Mouse (Mus musculus) heart, adult 8-10 months (tissue): ENCODE results near the gene Gtf3c5. TPM values are rescaled to one million over a fixed set of nuclear protein-coding genes. Genes with fewer than 3 reads are reported as not detected.
A peak's percentile ranks its signal among the peaks of the same experiment; 100 is the strongest.

Experiments
- DNase-seq: peaks from one replicate; pipeline ENCODE4 v3.0.0; 2022; ENCODE audit warnings: low spot score
- total RNA-seq, 4 experiments: library from RNA; stranded (reverse); gene quantifications; 2 replicates each; pipeline ENCODE4 v1.2.4; 2022

Gtf3c5 gene
- total RNA-seq, 4 experiments from 2014 or later: 9.9 to 13.2 (median 10.6) TPM

- no peak for DNase-seq
These were observed 13.6 kb downstream of the Gtf3c5 start for GRCm38 (mm10) chr2:28569903-28570302.

- no peak for DNase-seq
These were observed 17.0 kb downstream of the Gtf3c5 start for GRCm38 (mm10) chr2:28566545-28566944.

DNA sequence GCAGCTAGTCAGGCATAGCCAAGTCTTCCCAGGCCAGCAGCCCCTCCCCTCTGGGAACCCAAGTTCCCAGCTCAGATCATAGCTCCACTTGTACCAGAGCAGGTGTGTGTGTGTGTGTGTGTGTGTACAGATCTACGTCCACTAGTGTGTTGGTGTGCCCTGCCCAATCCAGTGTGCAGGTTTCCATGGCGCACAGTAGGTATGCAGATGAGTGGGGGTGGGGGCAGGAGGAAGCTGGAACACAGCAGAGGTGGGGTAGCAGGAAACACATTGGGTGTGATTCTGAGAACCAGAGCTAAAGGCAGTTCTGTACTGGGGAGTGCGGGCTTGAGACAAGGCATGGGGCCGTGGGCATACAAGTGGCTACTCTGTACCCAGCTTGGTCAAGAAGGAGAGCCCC, 19.2 kb downstream of the Gtf3c5 start:
- DNase-seq: no peak

DNA sequence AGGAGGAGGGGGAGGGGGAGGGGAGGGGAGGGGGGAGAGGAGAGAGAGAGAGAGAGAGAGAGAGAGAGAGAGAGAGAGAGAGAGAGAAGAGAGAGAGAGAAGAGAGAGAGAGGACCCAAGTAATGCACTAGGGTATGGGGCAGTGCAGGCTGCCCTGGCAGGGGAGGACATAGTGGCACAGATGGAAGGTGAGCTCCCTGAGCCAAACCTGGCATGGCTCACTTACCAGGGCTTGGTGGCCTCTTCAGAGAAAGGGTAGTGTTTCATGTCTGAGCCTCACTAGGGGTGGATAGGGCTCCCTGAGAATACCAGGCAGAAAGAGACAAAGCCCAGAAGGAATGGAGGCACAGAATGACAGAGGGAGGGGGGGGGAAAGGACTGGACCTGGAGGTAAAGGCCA, 19.7 kb downstream of the Gtf3c5 start:
- no peak for DNase-seq

- no peak for DNase-seq
These were observed 20.2 kb downstream of the Gtf3c5 start, which contains the start of gene Cel for GRCm38 (mm10) chr2:28563303-28563702. Cel (minus strand) TSS chr2:28563403.

- no peak for DNase-seq
These were observed 26.1 kb downstream of the Gtf3c5 start for GRCm38 (mm10) chr2:28557452-28557851.

- DNase-seq: no peak
These were observed 31.2 kb downstream of the Gtf3c5 start for GRCm38 (mm10) chr2:28552301-28552700.

GRCm38 (mm10) chr2:28549157-28549556, 34.4 kb downstream of the Gtf3c5 start:
- no peak for DNase-seq

DNA sequence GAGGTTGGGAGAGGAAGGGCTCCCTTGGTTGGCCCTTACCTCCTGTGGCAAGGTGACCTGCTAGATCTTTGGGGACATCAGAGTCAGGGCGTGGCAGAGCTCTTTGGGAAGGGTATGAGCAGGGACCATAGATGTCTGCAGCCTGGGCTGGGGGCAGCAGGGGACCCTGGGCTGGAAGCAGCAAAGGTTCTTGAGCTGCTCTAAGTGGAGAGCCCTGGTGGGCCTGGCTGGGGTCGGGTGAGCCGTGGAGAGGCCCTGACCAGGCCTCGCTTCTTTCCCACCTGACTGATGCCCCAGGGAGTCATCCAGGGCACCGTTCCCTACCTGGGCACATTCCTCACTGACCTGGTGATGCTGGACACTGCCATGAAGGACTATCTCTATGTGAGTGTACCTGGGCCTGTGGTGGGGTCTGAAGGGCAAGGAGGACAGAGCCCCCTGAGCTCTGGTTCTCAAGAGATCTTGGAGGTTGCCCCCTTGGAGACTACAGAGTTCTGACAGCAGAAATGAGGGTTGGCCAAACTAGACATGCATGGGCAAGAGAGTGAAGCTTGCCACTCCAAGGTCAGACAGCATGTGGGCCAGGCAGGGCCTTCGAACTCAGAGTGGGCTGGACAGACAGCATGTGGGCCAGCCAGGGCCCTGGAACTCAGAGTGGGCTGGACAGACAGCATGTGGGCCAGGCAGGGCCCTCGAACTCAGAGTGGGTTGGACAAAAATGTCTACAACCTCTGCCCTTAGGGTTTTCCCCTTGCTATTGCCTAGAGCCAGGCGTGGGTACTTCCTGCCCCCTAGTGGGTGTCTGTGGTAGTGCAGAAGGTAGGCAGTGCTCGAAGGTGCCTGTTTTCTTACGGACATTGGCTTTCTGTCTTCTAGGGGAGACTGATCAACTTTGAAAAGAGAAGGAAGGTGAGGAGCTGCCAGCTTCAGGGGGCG, 36.0 kb downstream of the Gtf3c5 start:
- DNase-seq: peak; percentile 89

DNA sequence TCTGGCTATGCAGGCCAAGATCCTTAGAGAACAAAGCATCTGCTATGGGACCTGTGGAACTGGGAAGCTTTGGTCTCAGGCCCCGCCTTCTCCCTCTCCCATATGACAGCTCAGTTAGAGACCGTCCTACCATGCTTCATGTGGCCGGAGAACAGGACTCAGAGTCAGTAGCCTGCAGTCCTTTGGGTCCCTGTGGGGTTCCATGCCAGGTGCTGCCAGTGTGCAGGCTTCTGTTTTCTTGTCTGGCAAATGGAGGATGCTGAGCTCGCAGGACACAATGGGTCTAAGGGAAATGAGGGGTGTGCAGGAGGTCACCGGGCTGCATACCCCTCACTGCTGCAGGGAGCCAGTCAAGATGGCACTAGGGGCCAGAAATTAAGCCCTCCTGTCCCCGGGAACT, 37.0 kb downstream of the Gtf3c5 start:
- DNase-seq: no peak

GRCm38 (mm10) chr2:28545976-28546375, 37.6 kb downstream of the Gtf3c5 start:
- no peak for DNase-seq

GRCm38 (mm10) chr2:28543894-28544293, 39.7 kb downstream of the Gtf3c5 start:
- no peak for DNase-seq

- no peak for DNase-seq
These were observed 42.8 kb downstream of the Gtf3c5 start for GRCm38 (mm10) chr2:28540587-28541227.

DNA sequence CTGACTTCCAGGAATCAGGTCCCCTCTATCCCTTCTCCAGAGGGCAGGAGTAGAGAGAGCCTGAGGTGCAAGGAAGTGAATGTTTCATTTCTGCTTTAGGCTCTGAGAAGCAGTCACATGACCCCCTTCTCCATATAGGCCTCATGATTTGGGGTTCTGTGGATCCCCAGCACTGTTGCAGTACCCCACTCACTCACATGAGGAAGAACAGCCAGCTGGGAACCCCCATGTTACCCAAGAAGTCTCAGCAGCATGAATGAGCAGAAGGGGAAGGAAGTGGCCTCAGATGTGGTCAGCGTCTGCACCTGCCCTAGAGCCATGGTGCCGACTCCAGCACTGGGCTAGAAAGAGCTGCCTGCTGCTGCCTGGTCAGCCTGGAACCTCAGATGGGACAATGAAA, 43.6 kb downstream of the Gtf3c5 start:
- DNase-seq: peak; percentile 50

- DNase-seq: peak; percentile 61
These were observed 44.3 kb downstream of the Gtf3c5 start for GRCm38 (mm10) chr2:28539206-28539605.

DNA sequence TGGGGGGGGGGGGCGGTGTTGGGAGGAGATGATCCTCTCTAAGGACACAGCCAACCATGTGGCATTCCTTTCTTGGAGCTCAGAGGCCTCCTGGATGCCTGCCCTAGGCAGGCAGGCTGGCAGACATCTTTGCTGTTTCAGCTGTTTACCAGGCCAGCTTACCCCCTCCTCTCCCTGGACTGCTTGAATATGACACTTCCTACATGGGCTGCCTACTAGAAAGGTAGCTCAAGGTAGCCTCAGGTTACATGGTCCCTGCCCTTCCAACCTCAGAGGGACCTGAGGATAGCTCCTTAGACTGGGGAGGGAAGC, 44.8 kb downstream of the Gtf3c5 start:
- no peak for DNase-seq

GRCm38 (mm10) chr2:28537995-28538816, 45.3 kb downstream of the Gtf3c5 start:
- DNase-seq: no peak

DNA sequence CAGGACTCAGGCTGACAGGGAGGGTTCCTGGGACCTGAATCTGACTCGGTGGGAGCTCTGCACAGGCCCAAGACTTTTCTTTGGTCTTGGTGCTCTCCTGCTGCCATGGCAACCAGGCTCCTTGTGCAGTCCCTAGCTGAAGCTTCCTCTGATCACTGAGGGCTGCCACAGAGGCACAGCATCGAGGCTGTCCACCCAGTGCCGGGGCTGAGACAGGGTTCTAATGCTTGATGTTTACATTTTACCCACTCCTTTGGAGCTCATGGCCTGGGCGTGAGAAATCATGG, 46.0 kb downstream of the Gtf3c5 start:
- no peak for DNase-seq

DNA sequence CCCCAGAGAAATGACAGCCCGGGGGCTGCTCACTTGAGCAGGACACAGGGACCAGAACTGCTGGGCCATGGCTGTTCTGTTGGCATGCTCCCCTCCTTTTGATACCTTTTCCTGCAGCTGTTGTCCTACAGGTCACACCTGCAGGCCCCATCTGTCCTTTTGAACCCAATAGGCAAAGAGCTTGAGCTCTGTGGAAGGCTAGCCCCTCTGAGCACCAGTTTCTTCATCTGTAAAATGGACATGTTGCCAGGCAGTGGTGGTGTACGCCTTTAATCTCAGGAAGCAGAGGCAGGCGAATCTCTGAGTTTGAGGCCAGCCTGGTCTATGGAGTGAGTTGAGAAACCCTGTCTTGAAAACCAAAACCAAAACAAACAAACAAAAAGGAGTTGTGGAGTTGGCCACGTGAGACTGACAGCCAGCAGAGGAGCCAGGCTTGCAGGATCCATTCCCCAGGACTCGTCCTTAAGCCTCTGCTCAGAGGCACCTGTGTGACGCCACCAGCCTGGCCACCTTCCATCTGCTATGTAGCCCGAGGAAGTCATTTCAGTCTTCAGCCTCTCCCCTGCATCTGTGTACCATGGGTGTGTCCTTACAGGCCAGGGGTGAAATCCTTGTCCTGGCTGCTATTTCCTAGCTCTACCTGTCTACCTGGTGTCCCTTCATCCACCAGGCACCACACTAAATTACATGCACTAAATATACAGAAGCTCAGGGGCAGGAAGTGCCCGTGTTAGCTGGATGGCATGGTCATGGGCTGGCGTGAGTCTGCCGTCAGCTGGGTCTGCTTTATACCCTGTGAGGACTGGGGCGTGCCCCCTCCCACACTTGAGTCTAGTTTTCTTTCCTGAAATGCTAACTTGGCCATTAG, 46.6 kb downstream of the Gtf3c5 start:
- no peak for DNase-seq

- DNase-seq: no peak
These were observed 47.4 kb downstream of the Gtf3c5 start for GRCm38 (mm10) chr2:28536166-28536565.

GRCm38 (mm10) chr2:28535650-28536049, 47.9 kb downstream of the Gtf3c5 start:
- no peak for DNase-seq

DNA sequence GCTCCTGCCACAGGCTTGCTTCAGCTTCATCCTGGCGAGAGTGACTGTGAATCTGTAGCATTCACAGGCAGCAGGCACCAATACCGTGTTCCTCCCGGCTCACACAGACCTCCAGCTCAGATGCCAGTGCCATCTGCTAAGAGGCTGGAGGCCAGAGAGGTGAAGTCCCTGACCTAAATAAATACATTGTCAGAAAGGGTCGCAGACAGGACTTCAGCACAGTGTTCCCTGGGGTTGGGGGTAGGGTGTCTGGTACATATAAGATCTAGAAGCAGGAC, 48.3 kb downstream of the Gtf3c5 start:
- no peak for DNase-seq
